19 mouse cellular contexts compared by ENCODE assay signal in genomic region chr19:37867592-37867991, GRCm38 (mm10).
"Had no signal": no experiment of that assay in that cellular context is flagged by ENCODE, and none has a peak within 500 bp of the region (broad histone marks: within the 10 kb centered on the region; RNA-seq: fewer than 3 reads in every experiment).

No protein-coding gene starts in this region.

- H3K27me3 ChIP-seq: limb, embryonic 12.5 days; limb, embryonic 15.5 days; midbrain, embryonic 12.5 days; neural tube, embryonic 13.5 days; stomach, embryonic 15.5 days had no signal

- H3K36me3 ChIP-seq: limb, embryonic 12.5 days; limb, embryonic 15.5 days; midbrain, embryonic 12.5 days; neural tube, embryonic 13.5 days; stomach, embryonic 15.5 days had no signal

- DNase-seq: kidney, adult 8-10 months; kidney, postnatal 25 days; left cerebral cortex, postnatal 4 days; lung, embryonic 14.5 days; retina, postnatal 1 day; right cerebral cortex, postnatal 25 days; spleen, adult 18-20 months; thymus, postnatal 14 days had no signal

- H3K4me3 ChIP-seq: limb, embryonic 12.5 days; limb, embryonic 15.5 days; midbrain, embryonic 12.5 days; myocyte; neural tube, embryonic 13.5 days; stomach, embryonic 15.5 days had no signal

- ATAC-seq: intestine, postnatal 0 days; lung, postnatal 0 days; midbrain, embryonic 16.5 days had no signal

- H3K4me1 ChIP-seq: limb, embryonic 12.5 days; limb, embryonic 15.5 days; midbrain, embryonic 12.5 days; neural tube, embryonic 13.5 days; stomach, embryonic 15.5 days had no signal

- H3K4me2 ChIP-seq: limb, embryonic 12.5 days; limb, embryonic 15.5 days; lung, embryonic 14.5 days; midbrain, embryonic 12.5 days; neural tube, embryonic 13.5 days; stomach, embryonic 15.5 days had no signal

- H3K27ac ChIP-seq: kidney, postnatal 0 days; limb, embryonic 12.5 days; limb, embryonic 15.5 days; macrophage; midbrain, embryonic 12.5 days; neural tube, embryonic 13.5 days; stomach, embryonic 15.5 days had no signal

- H3K9me3 ChIP-seq: limb, embryonic 12.5 days; limb, embryonic 15.5 days; midbrain, embryonic 12.5 days; neural tube, embryonic 13.5 days; stomach, embryonic 15.5 days had no signal

- H3K9ac ChIP-seq: limb, embryonic 12.5 days; limb, embryonic 15.5 days; lung, embryonic 14.5 days; midbrain, embryonic 12.5 days; neural tube, embryonic 13.5 days; stomach, embryonic 15.5 days had no signal
